Mouse (Mus musculus) midbrain, embryonic 14.5 days (tissue): Measurements from ENCODE around the gene Bcl2l1. TPM values are rescaled to one million over a fixed set of nuclear protein-coding genes. Genes with fewer than 3 reads are reported as not detected.

ENCODE experiments used
- ATAC-seq: fragments of 200-750 bp; cut with Nextera tagmentation; 2 replicates; pipeline ENCODE4 v1.8.0; 2017; ENCODE audit warnings: moderate number of reproducible peaks, moderate library complexity; ENCODE audit not compliant: low FRiP score, low TSS enrichment
- DNase-seq: peaks from one replicate; pipeline ENCODE4 v3.0.0-alpha.2; 2015
- H3K27ac ChIP-seq: fragments of 300-500 bp; sonication (generic); replicated peaks from 2 replicates; pipeline ENCODE4 v1.5.1; 2014; ENCODE audit warnings: mild to moderate bottlenecking, low read depth, low read length, moderate library complexity
- H3K27me3 ChIP-seq: fragments of 300-500 bp; sonication (generic); 2 replicates; pipeline ENCODE4 v1.6.1; 2014; ENCODE audit warnings: low read length, control low read depth, mixed read lengths; ENCODE audit not compliant: control insufficient read depth, insufficient read depth
- H3K36me3 ChIP-seq: fragments of 300-500 bp; sonication (generic); 2 replicates; pipeline ENCODE4 v1.6.1; 2014; ENCODE audit warnings: low read length, control low read depth; ENCODE audit not compliant: control insufficient read depth, insufficient read depth
- H3K4me1 ChIP-seq: fragments of 300-500 bp; sonication (generic); 2 replicates; pipeline ENCODE4 v1.6.1; 2014; ENCODE audit warnings: mild to moderate bottlenecking, antibody characterized with exemption, low read length, control low read depth; ENCODE audit not compliant: control insufficient read depth, insufficient read depth
- H3K4me2 ChIP-seq: fragments of 300-500 bp; sonication (generic); 2 replicates; pipeline ENCODE4 v1.6.1; 2014; ENCODE audit warnings: mild to moderate bottlenecking, low read length, moderate library complexity
- H3K4me3 ChIP-seq: fragments of 300-500 bp; sonication (generic); replicated peaks from 2 replicates; pipeline ENCODE4 v1.5.1; 2014; ENCODE audit warnings: low read depth, low read length
- H3K9ac ChIP-seq: fragments of 300-500 bp; sonication (generic); replicated peaks from 2 replicates; pipeline ENCODE4 v1.6.1; 2014; ENCODE audit warnings: mild to moderate bottlenecking, low read length, moderate library complexity
- H3K9me3 ChIP-seq: fragments of 300-500 bp; sonication (generic); 2 replicates; pipeline ENCODE4 v1.6.1; 2016; ENCODE audit warnings: low read length, control low read depth, mixed read lengths; ENCODE audit not compliant: control insufficient read depth
- WGBS: fragments of 180-500 bp; shearing (Covaris S2); extraction: QIAGEN DNeasy Blood & Tissue Kit; methylation state at CpG from one replicate; pipeline ENCODE4 v1.1.7; 2014; 5-methylcytosine and 5-hydroxymethylcytosine counted together
- polyA plus RNA-seq: library from polyadenylated mRNA; unstranded; fragments of >200 nt; fragmentation: Nextera tagmentation; extraction: Ambion mirVana; gene quantifications from 2 replicates; pipeline ENCODE4 v1.2.1, GENCODE M21; 2014

The Bcl2l1 gene
- polyA plus RNA-seq, 1 experiment from 2014 or later, result 208 TPM

DNA sequence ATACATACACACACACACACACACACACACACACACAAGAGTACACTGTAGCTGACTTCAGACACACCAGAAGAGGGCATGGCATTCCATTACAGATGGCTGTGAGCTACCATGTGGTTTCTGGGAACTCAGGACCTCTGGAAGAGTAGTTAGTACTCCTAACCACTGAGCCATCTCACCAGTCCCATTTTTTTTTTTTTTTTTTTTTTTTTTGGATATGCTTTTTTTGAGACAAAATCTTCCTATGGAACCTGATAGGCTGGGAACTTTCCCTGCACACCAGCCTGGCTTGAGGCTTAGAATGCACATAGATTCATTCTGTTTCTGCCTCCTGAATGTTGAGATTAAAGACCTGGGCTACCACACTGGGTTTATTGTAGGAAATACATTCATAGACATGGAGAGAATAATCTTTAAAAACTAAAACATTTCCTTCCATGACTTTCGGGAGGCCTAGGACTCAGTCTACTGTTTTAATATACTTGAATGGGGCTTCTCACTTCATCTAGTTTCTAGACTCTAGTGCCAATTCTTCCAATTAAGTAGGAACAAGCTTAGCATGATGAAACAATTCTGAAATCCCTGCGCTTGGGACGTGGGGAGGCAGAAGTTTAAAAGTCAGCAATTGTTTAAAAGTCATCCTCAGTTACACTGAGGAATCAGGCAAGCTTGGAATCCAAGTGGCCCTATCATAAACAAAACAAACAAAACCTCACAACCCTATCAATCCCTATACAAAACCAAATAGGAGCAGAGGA lies 15.7 kb upstream of the Bcl2l1 start:
- no peaks in the 10 kb centered on the region for H3K27me3 ChIP-seq
- no peak overlapping the region for H3K9ac ChIP-seq
- DNase-seq (no peak), ATAC-seq (no peak)
- H3K27ac ChIP-seq, result no peak overlapping the region
- H3K4me3 ChIP-seq, result peak overlapping the region; percentile 65
- H3K36me3 ChIP-seq, result no peaks in the 10 kb centered on the region
- 0 out of 2 replicates have a peak, but pooled peaks cover 4% of the 10 kb centered on the region for H3K4me1 ChIP-seq
- H3K4me2 ChIP-seq, result peak overlapping the region; percentile 44
- no peaks in the 10 kb centered on the region for H3K9me3 ChIP-seq
- WGBS, result 16% methylated on average over 3 of the region's 3 CpGs

GRCm38 (mm10) chr2:152842741-152843140 lies 11.2 kb upstream of the Bcl2l1 start:
- Histone ChIP-seq H3K4me3 (no peak overlapping the region), H3K36me3 (no peaks in the 10 kb centered on the region), H3K9ac (no peak overlapping the region), H3K4me1 (no peaks in the 10 kb centered on the region), H3K27ac (no peak overlapping the region), H3K27me3 (no peaks in the 10 kb centered on the region), H3K9me3 (no peaks in the 10 kb centered on the region), H3K4me2 (no peak overlapping the region)
- no peak for ATAC-seq
- 65% methylated on average over 3 of the region's 3 CpGs for WGBS
- DNase-seq, result no peak

- H3K9me3 ChIP-seq, result no peaks in the 10 kb centered on the region
- H3K27me3 ChIP-seq, result no peaks in the 10 kb centered on the region
- WGBS, result 73% methylated on average over 2 of the region's 2 CpGs
- no peak overlapping the region for H3K4me2 ChIP-seq
- ATAC-seq, result no peak
- no peaks in the 10 kb centered on the region for H3K4me1 ChIP-seq
- H3K36me3 ChIP-seq, result no peaks in the 10 kb centered on the region
- H3K4me3 ChIP-seq, result no peak overlapping the region
- H3K9ac ChIP-seq, result no peak overlapping the region
- no peak for DNase-seq
- H3K27ac ChIP-seq, result no peak overlapping the region
These were observed 7.7 kb upstream of the Bcl2l1 start for GRCm38 (mm10) chr2:152839256-152839655.

DNA sequence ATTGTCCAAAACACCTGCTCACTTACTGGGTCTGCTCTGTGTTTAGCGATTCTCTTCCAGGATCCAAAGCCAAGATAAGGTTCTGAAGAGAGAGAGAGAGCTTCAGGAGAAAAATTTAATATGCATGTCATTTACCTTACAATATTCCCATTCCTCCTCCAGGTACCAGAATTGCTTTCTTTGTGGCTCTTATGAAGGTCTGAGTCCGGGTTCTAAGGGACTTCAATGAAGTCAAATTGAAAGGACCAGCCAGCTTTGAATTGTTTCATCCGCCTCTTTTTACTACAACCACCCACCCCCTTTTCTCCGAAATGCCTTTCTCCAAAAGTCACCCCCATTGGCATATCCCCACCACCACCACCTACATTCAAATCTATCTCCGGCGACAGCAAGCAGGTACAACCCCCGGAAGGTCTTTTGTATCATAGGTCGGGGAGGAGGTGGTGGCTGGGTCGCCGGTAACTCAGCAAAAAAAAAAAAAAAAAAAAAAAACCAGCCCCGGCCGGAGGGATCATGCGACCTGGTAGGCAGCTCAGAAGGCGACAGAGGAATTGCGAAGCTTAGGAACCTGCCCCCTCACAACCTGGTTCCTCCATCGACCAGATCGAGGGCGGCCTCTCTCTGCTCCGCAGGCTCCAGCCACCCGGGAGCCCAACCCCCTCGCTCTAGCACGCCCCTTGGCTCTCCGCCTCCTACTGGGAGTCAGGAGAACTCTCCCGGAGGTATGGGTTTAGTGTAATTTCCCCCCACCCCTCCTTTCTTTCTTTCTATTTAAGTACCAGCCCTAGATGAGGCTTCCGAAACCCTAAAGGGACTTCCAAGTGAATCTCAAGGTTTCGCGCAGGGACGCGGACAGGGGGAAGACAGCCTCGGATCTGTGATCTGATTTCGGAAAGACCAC lies 1.3 kb downstream of the Bcl2l1 start:
- H3K9me3 ChIP-seq, result no peaks in the 10 kb centered on the region
- WGBS, result 2% methylated on average over 31 of the region's 31 CpGs
- no peaks in the 10 kb centered on the region for H3K27me3 ChIP-seq
- peak overlapping the region; percentile 96 for H3K27ac ChIP-seq
- H3K4me3 ChIP-seq, result peak overlapping the region; percentile 62
- peak; percentile 80 for ATAC-seq
- H3K4me1 ChIP-seq, result peaks cover 44% of the 10 kb centered on the region
- peak overlapping the region; percentile 74 for H3K4me2 ChIP-seq
- peak; percentile 91 for DNase-seq
- peak overlapping the region; percentile 86 for H3K9ac ChIP-seq
- peaks cover 11% of the 10 kb centered on the region for H3K36me3 ChIP-seq

- Histone ChIP-seq H3K27me3 (no peaks in the 10 kb centered on the region), H3K36me3 (peaks cover 16% of the 10 kb centered on the region), H3K9ac (peak overlapping the region; percentile 86), H3K27ac (peak overlapping the region; percentile 96), H3K4me3 (peak overlapping the region; percentile 62), H3K4me2 (peak overlapping the region; percentile 74), H3K4me1 (peaks cover 50% of the 10 kb centered on the region), H3K9me3 (no peaks in the 10 kb centered on the region)
- WGBS, result 69% methylated on average over 23 of the region's 23 CpGs
- peak; percentile 54 for DNase-seq
- no peak for ATAC-seq
These were observed 2.1 kb downstream of the Bcl2l1 start for GRCm38 (mm10) chr2:152829367-152829881.

DNA sequence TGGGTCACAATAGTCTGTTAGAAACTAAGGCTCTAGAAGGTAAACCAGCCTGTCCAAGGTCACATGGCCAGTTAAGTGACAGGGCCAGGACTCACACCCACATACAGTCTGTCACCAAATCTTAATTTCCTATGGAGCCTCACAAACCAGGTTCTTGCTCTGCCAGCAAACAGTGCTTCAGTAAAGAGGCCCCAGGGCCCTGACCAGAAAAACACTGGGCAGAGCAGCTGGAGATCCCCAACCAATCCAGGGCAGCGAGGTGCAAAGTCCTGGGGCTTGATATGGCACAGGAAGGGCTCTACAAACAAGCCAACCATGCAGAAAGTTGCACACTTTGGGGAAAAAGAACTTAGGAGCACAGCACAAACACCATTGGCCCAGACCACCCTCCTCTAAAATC lies 3.0 kb downstream of the Bcl2l1 start:
- peaks cover 58% of the 10 kb centered on the region for H3K4me1 ChIP-seq
- H3K27ac ChIP-seq, result no peak overlapping the region
- H3K9ac ChIP-seq, result peak overlapping the region; percentile 41
- H3K4me3 ChIP-seq, result peak overlapping the region; percentile 62
- WGBS, result 78% methylated on average over 1 of the region's 1 CpGs
- DNase-seq (no peak), ATAC-seq (no peak)
- no peaks in the 10 kb centered on the region for H3K9me3 ChIP-seq
- peaks cover 19% of the 10 kb centered on the region for H3K36me3 ChIP-seq
- no peaks in the 10 kb centered on the region for H3K27me3 ChIP-seq
- peak overlapping the region; percentile 74 for H3K4me2 ChIP-seq

- Histone ChIP-seq H3K9me3 (no peaks in the 10 kb centered on the region), H3K4me1 (peaks cover 58% of the 10 kb centered on the region), H3K4me2 (peak overlapping the region; percentile 74), H3K27ac (no peak overlapping the region), H3K36me3 (peaks cover 19% of the 10 kb centered on the region), H3K9ac (peak overlapping the region; percentile 41; the same call in 1 of the 2 replicates), H3K27me3 (no peaks in the 10 kb centered on the region), H3K4me3 (peak overlapping the region; percentile 62)
- WGBS, result 77% methylated on average over 4 of the region's 4 CpGs
- DNase-seq, result no peak
- no peak for ATAC-seq
These were observed 3.5 kb downstream of the Bcl2l1 start for GRCm38 (mm10) chr2:152828011-152828370.

GRCm38 (mm10) chr2:152827321-152828010 lies 4.1 kb downstream of the Bcl2l1 start:
- no peak overlapping the region for H3K27ac ChIP-seq
- peaks cover 58% of the 10 kb centered on the region for H3K4me1 ChIP-seq
- H3K27me3 ChIP-seq, result no peaks in the 10 kb centered on the region
- H3K36me3 ChIP-seq, result peaks cover 19% of the 10 kb centered on the region
- WGBS, result 88% methylated on average over 8 of the region's 8 CpGs
- no peaks in the 10 kb centered on the region for H3K9me3 ChIP-seq
- H3K9ac ChIP-seq, result peak overlapping the region; percentile 41; the same call in 1 of the 2 replicates
- no peak for ATAC-seq
- H3K4me2 ChIP-seq, result peak overlapping the region; percentile 74
- DNase-seq, result no peak
- H3K4me3 ChIP-seq, result peak overlapping the region; percentile 62
